Mouse (Mus musculus) embryo, embryonic 10 days (tissue): Measurements from ENCODE around the gene Ctf1.
A peak's percentile ranks its signal among the peaks of the same experiment; 100 is the strongest.
"Not testable (repeated sequence)": the region's sequence is repeated elsewhere in the genome, so short reads cannot be mapped to it uniquely, and the experiment has no call there.

Experiments used
- DNase-seq: peaks from one replicate; pipeline ENCODE4 v3.0.0-alpha.2; 2015; ENCODE audit warnings: low spot score

Gene Ctf1

DNA sequence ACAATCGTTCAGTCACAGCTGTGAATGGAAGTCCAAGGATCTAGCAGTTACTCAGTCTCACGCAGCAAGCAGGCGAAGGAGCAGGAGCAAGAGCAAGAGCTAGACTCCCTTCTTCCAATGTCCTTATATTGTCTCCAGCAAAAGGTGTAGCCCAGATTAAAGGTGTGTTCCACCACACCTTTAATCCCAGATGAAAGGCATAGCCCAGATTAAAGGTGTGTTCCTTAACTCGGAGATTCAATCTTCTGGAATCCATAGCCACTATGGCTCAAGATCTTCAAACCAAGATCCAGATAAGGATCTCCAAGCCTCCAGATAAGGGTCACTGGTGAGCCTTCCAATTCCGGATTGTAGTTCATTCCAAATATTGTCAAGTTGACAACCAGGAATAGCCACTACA lies 19.5 kb downstream of the Ctf1 start, which contains the start of gene Ctf2:
Gene Ctf2, minus strand, starts transcription at position 101 of the 400 bp plus-strand sequence.
- DNase-seq = not testable (repeated sequence)

DNA sequence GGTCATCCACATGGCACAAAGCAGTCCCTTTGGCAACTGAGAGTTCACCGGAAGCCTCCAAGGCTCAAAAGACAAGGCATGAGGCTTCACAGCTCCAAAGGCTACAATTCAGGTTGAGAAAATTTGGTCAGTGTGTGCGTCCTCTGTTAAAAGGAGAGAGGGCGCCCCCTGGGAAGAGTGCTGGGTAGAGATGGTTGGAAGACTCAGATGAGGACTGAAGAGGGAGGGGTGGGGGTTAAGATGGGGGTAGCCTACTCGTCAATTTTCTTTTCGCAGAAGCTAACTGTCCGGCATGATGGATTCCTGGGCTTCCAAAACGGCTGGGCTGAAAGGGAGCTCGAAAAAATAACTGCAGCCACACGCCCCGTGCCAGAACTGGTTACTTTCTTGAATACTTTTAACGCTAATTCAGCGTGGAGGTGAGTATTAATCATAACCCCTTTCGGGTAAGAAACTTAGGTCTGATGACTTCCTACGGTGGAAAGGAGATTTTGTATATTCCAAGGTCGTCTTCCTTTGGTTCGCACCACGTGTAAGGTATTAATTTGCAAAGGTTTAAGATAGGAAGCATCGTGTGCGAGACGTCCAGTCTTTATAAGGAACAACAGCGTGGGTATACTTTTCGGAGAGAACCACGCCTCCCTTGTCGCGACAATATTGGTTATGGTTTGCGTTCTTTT lies 32.0 kb downstream of the Ctf1 start, which contains the start of gene Fbxl19:
Gene Fbxl19, plus strand, starts transcription at position 178 of the 680 bp plus-strand sequence.
- DNase-seq = peak; percentile 86

DNA sequence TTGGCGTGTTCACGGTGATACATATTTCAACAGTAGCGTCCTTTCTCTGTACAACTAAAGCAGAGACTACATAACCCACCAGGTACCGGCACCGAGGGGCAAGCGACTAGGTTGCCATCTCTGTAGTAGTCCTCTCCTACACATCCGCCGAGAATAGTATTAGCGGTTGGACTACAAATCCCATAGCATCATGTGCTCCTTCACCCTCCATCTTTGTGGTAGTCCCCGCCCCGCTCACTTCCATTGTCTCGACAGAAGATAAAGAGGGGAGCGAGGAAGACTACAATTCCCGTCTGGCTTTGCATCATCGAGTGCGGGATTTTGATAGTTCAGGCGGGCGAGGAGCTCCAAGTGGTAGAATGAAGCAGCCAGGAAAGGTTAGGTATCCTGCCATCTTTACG lies 32.7 kb downstream of the Ctf1 start:
- peak; percentile 97 for DNase-seq

DNA sequence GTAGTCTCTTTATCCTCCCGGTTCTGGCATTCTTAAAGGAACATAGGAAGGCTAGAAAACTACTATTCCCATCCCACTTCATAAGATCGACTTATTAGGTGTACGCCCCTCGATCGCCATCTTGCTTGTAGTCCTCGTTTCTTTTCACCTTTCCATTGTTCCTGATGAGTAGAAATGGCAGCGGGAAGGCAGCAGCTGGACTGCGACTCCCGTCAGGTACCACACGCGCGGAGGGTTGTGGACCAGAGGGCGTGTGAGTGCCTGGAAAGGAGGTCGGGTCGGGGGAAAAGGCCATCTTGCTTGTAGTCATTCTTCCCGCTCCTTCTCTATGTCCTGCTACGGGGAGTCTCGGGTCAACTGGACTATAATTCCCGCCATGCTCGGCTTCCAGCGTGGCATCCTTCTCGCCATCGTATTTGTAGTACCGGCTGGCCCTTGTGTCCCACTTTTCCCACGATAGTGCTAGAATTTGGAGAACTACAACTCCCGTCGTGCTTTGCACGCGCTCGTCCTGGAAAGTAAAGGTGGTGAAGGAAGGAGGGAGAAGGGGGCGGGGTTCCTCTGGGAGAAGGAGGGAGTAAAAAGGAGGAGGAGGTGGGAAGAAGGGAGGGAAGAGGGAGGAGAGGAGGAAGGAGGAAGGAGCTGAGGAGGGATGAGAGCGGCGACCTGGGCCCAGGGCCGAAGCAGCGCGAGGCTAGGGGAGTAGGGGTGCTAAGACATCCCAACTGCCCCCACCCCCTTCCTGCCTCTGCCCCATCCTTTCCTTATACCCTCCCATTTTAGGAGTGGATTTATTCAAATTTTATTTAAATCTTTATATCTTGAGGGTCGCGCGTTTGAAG lies 33.3 kb downstream of the Ctf1 start:
- peak; percentile 98 for DNase-seq

DNA sequence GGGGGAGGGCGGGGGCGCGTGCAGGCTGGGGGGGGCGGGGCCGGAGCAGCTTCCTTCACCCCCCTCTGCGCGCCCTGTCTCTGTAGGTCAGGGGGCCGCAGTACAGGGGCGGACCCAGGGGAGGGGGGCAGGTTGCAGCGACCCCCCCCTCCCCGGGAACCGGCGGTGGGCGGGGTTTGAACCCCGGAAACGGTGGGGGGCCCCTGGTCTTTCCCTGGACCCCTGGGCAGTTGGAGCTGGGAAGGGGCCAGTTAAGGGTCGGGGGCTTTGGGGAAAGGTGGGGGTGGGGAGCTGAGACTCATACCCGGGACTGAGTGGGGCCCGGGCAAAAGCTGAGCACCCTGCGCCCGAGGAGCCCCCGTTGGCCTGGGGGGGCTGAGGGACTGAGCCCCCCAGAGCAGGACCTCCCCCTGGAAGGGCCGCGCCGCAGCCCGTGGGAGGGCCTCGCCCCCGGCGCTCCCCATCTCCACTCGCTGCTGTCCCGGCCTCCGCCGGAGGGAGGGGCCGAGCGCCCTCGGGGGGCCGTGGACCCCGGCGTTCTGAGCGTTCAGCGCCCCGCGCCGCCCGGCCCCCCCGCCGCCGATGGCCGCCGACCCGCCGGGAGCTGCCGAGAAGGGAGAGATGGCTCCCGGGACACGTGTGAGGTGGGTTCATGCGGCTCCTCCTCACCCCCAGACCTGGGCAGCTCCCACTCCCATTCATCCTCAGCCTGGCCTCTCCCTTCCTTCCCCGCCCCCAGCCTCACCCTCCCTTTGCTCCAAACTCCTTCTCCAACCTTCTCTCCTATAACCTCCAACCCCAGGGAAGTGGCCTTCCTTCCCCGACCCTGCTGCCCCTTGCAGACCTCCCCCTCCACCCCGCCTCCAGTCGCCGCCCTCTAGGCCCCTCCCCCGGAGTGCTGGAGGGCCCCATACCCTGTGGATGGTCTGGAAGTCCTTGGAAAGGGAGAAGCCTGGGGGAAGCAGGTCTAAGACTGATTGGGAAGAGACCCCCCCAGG lies 34.3 kb downstream of the Ctf1 start:
- DNase-seq = peak; percentile 80

DNA sequence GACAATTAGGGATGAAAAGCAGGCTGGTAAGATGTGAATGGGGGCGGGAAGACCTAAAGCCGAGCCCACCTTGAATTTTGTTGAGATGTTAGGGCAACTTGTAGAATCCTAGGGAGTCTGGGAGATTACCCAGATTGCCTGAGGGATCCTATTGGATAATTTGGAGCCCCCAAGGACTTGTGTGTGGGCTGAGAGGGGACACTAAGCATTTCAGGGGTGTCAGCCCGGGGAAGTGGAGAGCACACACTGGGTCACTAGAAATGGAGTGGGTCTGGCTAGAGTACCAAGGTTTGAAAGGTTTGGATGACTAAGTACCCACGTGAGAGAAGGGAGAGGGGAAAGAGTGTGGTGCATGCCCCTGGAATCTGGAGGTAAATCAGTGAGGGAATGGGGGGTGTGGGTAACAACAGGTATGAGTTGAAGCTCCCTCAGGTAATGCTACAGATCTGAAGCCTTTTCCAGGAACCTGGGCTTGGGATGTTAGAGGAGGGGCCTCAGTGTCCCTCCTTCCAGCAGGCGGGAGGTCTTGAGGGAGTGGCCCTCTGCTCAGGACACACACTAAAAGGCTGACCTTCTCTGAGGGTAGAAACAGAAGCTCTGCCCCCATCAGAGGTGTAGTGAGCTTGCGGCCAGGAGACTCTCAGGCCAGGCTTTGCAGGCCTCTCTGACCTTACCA lies 35.2 kb downstream of the Ctf1 start:
- DNase-seq = no peak

DNA sequence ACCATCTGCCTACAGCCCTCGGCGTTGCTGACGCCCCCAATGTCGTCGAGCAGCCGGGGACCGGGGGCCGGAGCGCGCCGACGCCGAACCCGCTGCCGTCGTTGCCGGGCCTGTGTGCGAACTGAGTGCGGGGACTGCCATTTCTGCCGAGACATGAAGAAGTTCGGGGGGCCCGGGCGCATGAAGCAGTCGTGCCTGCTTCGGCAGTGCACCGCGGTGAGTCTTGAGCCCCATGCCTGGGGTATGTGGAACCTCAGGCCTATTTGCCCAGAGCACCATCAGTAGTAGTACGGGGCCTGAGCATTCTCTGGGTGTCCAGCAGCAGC lies 35.7 kb downstream of the Ctf1 start:
- DNase-seq = no peak

DNA sequence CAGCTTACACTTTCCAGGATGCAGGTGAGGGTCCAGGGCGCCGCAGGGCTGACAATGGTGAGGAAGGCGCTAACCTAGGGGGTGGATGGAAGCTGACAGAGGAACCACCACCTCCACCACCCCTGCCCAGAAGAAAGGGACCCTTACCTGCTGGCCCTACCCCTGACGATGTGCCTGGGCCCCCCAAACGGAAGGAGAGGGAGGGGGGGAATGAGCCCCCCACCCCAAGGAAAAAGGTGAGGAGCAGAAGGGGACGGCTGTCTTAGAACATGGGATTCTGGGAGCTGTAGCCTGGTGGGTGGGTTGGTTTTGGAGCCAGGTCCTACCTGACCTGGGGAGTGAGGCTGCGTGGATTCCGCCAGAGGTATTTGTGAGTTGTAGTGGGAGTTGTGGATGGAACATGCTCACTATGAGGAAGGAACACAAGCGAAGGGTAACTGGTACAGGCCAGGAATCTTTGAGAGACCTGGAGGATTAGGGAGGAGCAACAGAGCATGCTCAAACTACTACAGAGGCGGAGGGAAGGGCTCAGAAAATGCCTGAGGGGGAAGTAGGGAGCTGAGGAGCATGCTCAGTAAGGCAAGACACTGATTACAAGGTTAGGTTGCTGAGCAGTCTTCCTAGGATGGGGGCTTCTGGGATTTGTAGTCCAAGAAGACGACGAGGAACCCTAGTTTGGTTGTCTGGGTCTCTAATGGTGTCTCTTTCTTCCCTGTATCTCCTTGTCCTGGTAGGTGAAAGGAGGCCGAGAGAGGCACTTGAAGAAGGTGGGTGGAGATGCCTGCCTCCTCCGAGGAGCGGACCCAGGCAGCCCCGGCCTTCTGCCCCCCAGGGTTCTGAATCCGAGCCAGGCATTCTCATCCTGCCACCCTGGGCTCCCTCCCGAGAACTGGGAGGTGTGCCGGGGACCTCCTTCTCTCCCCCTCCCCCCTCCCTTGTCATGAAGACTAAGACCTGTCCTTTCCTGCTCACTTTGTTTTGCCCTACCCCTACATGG lies 37.9 kb downstream of the Ctf1 start:
- DNase-seq = peak; percentile 42

DNA sequence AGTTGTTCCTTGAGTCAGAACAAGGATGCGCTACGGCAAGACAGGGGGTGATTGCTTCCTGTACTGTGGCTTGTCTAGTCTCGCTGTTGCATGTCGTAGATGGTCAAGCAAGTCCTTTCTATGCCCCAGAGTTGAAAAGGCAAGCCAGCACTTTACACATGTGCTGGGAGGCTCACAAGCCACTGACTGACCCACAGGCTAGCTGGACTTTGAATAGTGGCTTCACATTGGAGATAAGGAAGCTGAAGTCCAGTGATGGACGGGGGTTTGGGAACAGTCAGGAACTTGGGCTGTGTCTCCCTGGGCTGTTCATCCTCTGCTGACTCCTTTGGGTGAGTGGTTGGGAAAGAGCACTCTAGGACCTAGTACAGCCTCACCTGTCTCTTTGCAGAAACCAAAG lies 39.1 kb downstream of the Ctf1 start:
- no peak for DNase-seq

DNA sequence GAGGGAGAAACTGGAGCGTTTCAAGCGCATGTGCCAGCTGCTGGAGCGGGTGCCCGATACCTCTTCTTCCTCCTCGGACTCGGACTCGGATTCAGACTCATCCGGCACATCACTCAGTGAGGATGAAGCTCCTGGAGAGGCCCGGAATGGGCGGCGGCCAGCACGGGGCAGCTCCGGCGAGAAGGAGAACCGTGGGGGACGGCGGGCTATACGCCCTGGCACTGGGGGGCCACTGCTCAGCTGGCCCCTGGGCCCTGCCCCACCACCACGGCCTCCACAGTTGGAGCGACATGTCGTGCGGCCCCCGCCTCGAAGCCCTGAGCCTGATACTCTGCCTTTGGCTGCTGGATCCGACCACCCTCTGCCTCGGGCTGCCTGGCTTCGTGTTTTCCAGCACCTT lies 39.5 kb downstream of the Ctf1 start:
- no peak for DNase-seq

DNA sequence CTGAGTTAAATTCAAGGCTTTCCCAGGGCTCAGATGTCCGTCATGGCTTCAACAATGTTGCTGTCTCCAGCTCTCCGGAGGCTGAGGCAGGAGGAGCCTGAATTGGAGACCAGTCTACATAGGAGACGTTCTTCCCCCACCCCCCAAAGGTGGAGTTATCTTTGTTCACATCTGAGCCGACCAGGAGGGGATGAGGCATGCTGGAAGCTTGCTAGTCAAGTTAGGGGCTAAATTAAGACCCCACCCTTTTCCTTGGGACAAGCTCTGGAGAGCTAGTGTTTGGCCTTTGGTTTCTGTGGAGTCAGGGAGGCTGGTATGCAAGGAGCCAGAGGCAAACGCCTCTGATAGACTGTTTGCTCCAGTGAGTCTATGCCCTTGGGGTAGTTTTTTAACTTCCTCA lies 40.6 kb downstream of the Ctf1 start:
- no peak for DNase-seq

DNA sequence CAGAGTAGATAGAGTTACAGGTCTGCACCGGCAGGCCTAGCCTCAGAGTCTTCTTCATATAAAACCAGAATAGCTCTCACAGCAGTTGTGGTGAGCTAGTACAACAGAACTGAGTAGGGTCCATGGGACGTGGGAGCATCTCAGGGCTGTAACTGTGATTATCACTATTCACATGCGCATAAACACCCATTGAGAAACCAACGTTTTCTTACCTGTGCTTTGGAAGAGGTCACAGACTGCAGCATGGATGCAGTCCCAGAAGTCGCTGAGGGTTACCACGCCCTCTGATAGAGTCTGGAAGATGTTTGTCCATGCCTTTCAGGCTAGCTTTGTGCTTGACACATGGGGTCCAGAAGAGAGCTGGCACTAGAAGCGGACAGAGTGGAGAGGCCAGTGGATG lies 41.2 kb downstream of the Ctf1 start:
- no peak for DNase-seq

DNA sequence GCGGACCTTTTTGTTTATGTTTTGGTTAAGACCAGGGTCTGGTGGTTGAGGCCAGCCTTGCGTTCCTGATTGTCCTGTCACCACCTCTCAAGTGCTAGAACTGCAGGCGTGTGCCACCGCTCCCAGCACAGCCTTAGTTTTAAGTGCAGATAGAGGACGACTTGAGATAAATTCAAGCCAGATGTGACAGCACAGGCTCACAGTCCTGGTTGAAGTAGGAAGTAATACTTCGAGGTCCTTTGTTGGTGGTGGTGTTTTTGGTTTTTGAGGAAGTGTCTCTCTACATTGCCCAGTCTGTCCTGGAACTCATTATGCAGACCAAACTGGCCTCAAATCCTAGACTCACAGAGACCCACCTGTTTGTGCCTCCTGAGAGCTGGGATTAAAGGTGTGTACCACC lies 47.2 kb downstream of the Ctf1 start:
- peak; percentile 41 for DNase-seq

DNA sequence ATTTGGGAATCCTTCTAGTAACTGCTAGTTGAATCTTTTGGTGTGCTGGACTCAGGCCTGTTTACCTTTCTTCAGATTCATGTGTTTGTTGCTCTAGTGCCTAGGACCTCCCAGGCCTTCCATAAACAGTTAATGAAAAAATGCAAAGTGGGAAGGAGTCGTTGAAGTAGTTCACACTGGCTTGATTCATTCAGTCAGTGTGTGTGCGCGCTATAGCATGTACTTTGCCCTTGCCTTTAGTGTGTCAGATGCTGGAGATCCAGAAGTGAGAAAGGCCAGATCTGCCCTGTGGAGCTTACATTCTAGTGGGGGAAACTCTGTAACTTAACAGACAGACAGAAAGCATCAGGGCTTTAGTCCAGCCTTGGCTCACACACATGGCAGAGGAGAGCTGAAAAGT lies 47.9 kb downstream of the Ctf1 start:
- DNase-seq = no peak

DNA sequence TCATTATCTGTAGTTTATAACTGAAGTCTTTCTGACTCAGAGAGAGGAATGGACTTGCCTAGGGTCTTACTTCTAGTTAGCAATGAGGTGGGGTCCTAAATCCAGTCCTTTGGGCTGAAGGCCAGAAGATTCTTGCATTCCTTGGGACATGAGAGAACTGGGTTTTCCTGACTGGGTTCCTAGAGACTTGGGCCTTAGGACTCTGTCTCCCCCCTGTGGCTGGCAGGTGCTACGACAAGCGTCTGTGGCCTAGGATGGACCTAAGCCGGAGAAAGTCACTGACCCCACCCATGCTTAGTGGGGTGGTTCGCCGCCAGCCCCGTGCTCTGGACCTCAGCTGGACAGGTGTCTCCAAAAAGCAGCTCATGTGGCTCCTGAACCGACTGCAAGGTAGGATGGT lies 48.5 kb downstream of the Ctf1 start:
- peak; percentile 83 for DNase-seq

DNA sequence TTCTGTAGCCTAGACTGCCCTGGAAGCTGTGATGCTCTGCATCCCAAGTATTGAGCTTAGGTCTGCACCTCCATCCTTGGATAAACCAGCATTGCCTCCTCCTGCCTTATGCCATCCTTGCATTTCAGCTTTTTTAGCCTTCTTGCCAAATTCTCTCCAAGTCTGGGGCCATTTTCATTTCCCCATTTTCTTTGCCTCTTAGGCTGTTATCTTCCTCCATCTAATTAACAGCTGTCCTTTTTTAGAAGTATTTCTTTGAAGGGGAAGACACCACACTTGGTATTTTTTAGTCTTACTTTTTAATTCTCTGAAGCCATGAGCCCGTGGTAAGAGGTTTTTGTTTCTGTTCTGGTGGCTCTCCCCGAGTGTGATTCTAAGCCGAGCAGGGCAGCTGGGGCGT lies 51.1 kb downstream of the Ctf1 start:
- DNase-seq = no peak

DNA sequence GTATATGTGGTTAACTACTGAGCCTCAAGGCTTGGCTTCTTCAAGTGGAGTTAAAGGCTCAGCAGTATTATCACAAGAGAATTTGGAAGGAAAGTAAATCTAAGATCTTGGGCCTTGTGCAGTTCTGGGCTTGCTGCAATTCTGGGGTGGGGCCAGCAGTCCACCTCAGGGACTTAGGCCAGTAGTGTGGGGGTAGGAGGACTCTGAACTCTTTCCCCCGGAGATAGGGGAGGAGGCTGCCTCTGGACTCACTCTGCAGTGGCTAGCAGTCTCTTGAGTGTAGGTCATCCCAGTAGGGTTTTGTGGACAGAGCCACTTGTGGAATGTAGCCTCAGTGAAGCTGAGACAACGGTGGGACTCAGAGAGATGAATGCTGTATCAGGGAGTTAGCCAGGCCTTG lies 53.2 kb downstream of the Ctf1 start:
- DNase-seq = no peak

DNA sequence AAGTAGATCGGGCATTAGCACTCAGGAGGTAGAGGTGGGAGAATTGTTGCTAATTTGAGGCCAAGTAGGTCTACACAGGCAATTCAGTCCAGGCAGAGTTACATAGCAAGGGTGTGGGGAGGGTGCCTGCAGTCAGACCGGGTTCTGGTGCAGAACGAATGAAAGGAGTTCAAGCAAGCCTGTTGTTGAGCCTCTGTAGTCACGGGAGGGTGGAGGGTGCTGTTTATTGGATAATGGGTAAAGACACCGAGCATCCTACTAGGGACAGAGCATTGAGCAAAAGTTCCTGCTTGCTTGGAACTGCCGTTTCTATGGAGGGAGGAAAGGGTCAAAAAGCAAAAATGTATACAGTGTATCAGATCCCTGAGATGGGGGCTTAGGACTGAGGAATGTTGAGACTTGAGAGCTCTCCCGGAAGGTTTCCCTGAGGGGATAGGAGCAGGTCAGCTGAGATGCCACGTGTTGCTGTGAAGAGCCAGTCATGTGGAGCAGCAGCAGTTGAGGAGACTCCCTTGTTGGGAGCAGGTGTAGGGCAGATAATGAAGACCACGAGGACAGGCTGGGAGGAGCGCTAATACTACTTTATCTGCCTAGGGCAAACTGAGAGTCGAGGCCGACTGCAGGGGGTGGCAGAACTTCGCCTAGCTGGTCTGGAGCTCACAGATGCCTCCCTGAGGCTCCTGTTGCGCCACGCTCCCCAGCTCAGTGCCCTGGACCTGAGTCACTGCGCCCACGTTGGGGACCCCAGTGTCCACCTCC lies 54.5 kb downstream of the Ctf1 start:
- DNase-seq = peak; percentile 15
